ENCODE assay signal across 14 mouse cellular contexts in the genomic region with DNA sequence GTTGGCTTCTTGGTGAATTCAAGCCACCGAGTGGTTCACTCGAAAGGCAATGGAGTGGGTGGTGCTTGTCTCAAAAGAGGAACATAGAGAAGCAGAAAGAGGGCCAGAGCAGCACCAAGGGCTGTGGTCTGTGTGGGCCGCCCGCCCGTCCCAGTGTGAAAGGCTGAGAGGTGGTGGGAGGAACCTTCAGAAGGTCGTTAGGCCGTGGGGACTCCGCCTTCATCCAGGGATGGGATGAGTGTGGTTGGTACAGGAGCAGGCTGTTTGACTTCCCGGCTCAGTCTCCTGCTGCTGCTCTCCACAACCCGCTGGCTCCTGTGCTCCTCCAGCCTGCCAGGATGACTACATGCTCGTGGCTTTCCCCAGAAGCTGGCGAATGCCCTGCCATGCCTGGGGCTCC. TPM values are rescaled to one million over a fixed set of nuclear protein-coding genes. Genes with fewer than 3 reads are reported as not detected.
DNase-seq lines count a peak whose midpoint lies in the region; ATAC-seq and TF ChIP-seq lines count a peak whose summit lies in the region.
"Had no signal": no experiment of that assay in that cellular context is flagged by ENCODE, and none has a peak within 500 bp of the region (broad histone marks: within the 10 kb centered on the region; RNA-seq: fewer than 3 reads in every experiment).

No protein-coding gene starts in this region.

- no peak overlapping the region for H3K4me2 ChIP-seq in lung, postnatal 0 days (replicated peaks; ENCODE audit: low read depth, low read length)
- H3K4me2 ChIP-seq: hindbrain, embryonic 13.5 days; limb, embryonic 12.5 days had no signal

- 63% methylated on average over 12 of the region's 12 CpGs for WGBS in lung, postnatal 0 days

- no peak overlapping the region for H3K4me3 ChIP-seq in lung, postnatal 0 days (ENCODE audit: low read depth, low read length)
- H3K4me3 ChIP-seq: hindbrain, embryonic 13.5 days; limb, embryonic 12.5 days had no signal

- no peaks in the 10 kb centered on the region for H3K9me3 ChIP-seq in lung, postnatal 0 days (ENCODE audit: low read length)
- H3K9me3 ChIP-seq: hindbrain, embryonic 13.5 days; limb, embryonic 12.5 days had no signal

- peak; percentile 48 to 58 for DNase-seq in spleen, postnatal 36 days (ENCODE audit: low spot score in 2 of 2)
- DNase-seq in spleen, postnatal 14 days (ENCODE audit: low spot score in 2 of 2): no peak
- DNase-seq in lung, postnatal 0 days (ENCODE audit: low spot score): no peak
- DNase-seq in splenic B cell, adult 2 months (ENCODE audit: low read depth, low spot score): peak; percentile 64
- no peak for DNase-seq in left cerebral cortex, adult 8-10 months (ENCODE audit: low spot score in 2 of 2)
- DNase-seq in retina, embryonic 14.5 days (ENCODE audit: low spot score): no peak
- no peak for DNase-seq in heart, postnatal 4 days

- TF ChIP-seq CTCF in lung, postnatal 0 days (IDR thresholded peaks at IDR 0.05): no peak

- H3K27me3 ChIP-seq in lung, postnatal 0 days (replicated peaks; ENCODE audit: insufficient read depth, low read length): no peaks in the 10 kb centered on the region
- no peaks in the 10 kb centered on the region for H3K27me3 ChIP-seq in splenic B cell, adult 2 months (ENCODE audit: control insufficient read depth, insufficient read depth, low read length, poor library complexity, severe bottlenecking)
- H3K27me3 ChIP-seq: hindbrain, embryonic 13.5 days; limb, embryonic 12.5 days had no signal

- no peak overlapping the region for H3K9ac ChIP-seq in lung, postnatal 0 days (replicated peaks; ENCODE audit: low read depth)
- H3K9ac ChIP-seq: hindbrain, embryonic 13.5 days; limb, embryonic 12.5 days had no signal

- no peaks in the 10 kb centered on the region for H3K36me3 ChIP-seq in lung, postnatal 0 days (ENCODE audit: insufficient read depth, low read length)
- no peaks in the 10 kb centered on the region for H3K36me3 ChIP-seq in splenic B cell, adult 2 months (ENCODE audit: control insufficient read depth, insufficient read depth, low read length, poor library complexity, severe bottlenecking)

- H3K27ac ChIP-seq in lung, postnatal 0 days (ENCODE audit: low read length): no peak overlapping the region
- H3K27ac ChIP-seq: hindbrain, embryonic 13.5 days; limb, embryonic 12.5 days had no signal

- ATAC-seq in common myeloid progenitor, adult 5-6 weeks (replicated peaks; ENCODE audit: low read depth, poor library complexity, severe bottlenecking): peak; percentile 89
- ATAC-seq in lung, postnatal 0 days: peak; percentile 17

- H3K4me1 ChIP-seq in lung, postnatal 0 days (ENCODE audit: insufficient read depth, low read depth, low read length): no peaks in the 10 kb centered on the region
- H3K4me1 ChIP-seq: hindbrain, embryonic 13.5 days; limb, embryonic 12.5 days had no signal

- TF ChIP-seq EP300 in lung, postnatal 0 days (IDR thresholded peaks at IDR 0.05): no peak

RNA-seq across cellular contexts. Expression of gene Batf3, which starts 12.1 kb away (rescaled TPM):
- 6.0 TPM in 1 of 2 replicates, not detected in the other for total RNA-seq in common myeloid progenitor, adult 5-6 weeks (2017)
- 2.0 and 2.6 TPM in 2 replicates for polyA plus RNA-seq in lung, postnatal 0 days (2015; fragmentation: Nextera tagmentation; extraction: Ambion mirVana)
- 1 to 10 TPM in 3 of 4 experiments, under 1 TPM in 1; 0.89 to 5.4 (median 3.9) TPM for total RNA-seq in left cerebral cortex, adult 8-10 months (2022)
- 1 to 10 TPM; 1.7 to 1.8 TPM for total RNA-seq in heart, postnatal 4 days (2021)
- total RNA-seq: layer of hippocampus, postnatal 14 days had no signal

RNA-seq across cellular contexts. Expression of gene Nsl1, which starts 22.8 kb away (rescaled TPM):
- total RNA-seq in common myeloid progenitor, adult 5-6 weeks (2017): 10.2 and 13.3 TPM in 2 replicates
- 1.5 and 1.8 TPM in 2 replicates for polyA plus RNA-seq in lung, postnatal 0 days (2015; fragmentation: Nextera tagmentation; extraction: Ambion mirVana)
- total RNA-seq in left cerebral cortex, adult 8-10 months (2022): 1 to 10 TPM in 1 of 4 experiments, under 1 TPM in 3; 0.37 to 1.3 (median 0.55) TPM
- 1 to 10 TPM; 6.7 to 6.8 TPM for total RNA-seq in heart, postnatal 4 days (2021)

RNA-seq across cellular contexts. Expression of gene Tatdn3, which starts 22.9 kb away (rescaled TPM):
- total RNA-seq in common myeloid progenitor, adult 5-6 weeks (2017): 16.9 and 24.8 TPM in 2 replicates
- 10.5 and 11.9 TPM in 2 replicates for polyA plus RNA-seq in lung, postnatal 0 days (2015; fragmentation: Nextera tagmentation; extraction: Ambion mirVana)
- 10 to 100 TPM; 28.7 to 35.8 (median 31.9) TPM for total RNA-seq in left cerebral cortex, adult 8-10 months (2022)
- total RNA-seq in heart, postnatal 4 days (2021): 10 to 100 TPM; 19.4 to 23.5 TPM

RNA-seq across cellular contexts. Expression of gene Spata45, which starts 49.2 kb away (rescaled TPM):
- total RNA-seq in common myeloid progenitor, adult 5-6 weeks (2017): not detected in 2 replicates
- polyA plus RNA-seq in lung, postnatal 0 days (2015; fragmentation: Nextera tagmentation; extraction: Ambion mirVana): not detected in 2 replicates
- not detected for total RNA-seq in left cerebral cortex, adult 8-10 months (2022)
- total RNA-seq in heart, postnatal 4 days (2021): not detected
- total RNA-seq: adrenal gland, adult 18-20 months; heart, adult 18-20 months; layer of hippocampus, postnatal 14 days had no signal
- polyA plus RNA-seq: cortical plate, adult 2 months; hindbrain, embryonic 13.5 days; limb, embryonic 12.5 days had no signal

RNA-seq across cellular contexts. Expression of gene Flvcr1, which starts 59.6 kb away (rescaled TPM):
- total RNA-seq in common myeloid progenitor, adult 5-6 weeks (2017): 21.1 and 26.6 TPM in 2 replicates
- 7.8 and 7.9 TPM in 2 replicates for polyA plus RNA-seq in lung, postnatal 0 days (2015; fragmentation: Nextera tagmentation; extraction: Ambion mirVana)
- 10 to 100 TPM; 12.5 to 15.3 (median 14.3) TPM for total RNA-seq in left cerebral cortex, adult 8-10 months (2022)
- 10 to 100 TPM; 12.6 to 13.0 TPM for total RNA-seq in heart, postnatal 4 days (2021)

Comparison
In these comparisons a context has a peak if more than half of its experiments do, and no peak if none do; other contexts are left out.
1. DNase-seq: peak in spleen, postnatal 36 days (2 of 2) and splenic B cell, adult 2 months (single experiment); none in spleen, postnatal 14 days (0 of 2), lung, postnatal 0 days (single experiment), left cerebral cortex, adult 8-10 months (0 of 2), retina, embryonic 14.5 days (single experiment) and heart, postnatal 4 days (single experiment).